Mouse (Mus musculus) layer of hippocampus, adult 11-12 months (tissue): ENCODE results near the gene Ncr1.
"Not testable (repeated sequence)": the region's sequence is repeated elsewhere in the genome, so short reads cannot be mapped to it uniquely, and the experiment has no call there.

Experiments used
- DNase-seq: peaks from one replicate; pipeline ENCODE4 v3.0.0; 2022; ENCODE audit warnings: low spot score

The Ncr1 gene

DNA sequence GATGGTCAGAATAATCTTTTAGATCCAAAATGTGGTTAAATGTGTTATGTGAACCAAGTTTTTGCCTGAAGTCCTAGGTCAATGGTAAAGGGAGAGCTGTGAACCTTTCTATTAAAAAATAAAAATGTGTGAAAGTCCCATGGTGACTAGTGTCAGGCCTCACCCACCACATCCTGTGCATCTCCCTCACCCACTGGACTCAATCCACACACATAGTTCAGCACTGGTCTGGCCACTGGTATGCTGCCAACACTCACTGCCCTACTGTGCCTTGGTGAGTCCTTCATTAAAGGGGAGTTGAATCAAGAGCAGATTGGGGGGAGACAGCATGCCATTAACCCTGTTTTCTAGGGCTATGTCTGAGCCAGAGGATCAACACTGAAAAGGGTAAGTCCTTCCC, at the start of gene Ncr1:
Ncr1 (plus strand) TSS at position 216 of the 400 bp plus-strand sequence.
- no peak for DNase-seq

DNA sequence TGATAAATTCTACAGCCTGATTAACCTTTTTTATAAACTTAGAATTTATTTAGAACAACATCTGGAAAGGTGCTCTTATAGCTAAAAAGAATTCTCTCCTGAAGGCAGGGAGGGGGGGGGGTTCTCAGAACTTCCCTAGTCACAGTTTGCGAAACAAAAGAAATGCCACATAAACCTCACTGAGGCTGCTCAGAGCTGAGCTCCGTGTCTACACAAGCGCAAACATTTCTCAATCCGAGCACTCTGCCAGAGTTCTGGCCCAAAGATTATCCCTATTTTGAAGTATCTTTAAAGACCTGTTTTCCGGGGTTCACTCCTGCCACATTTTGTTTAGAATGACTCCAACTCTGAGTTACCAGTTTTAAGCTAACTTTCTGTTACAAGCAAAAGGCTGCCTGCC, 44.9 kb upstream of the Ncr1 start:
- no peak for DNase-seq

- no peak for DNase-seq
Observed at GRCm38 (mm10) chr7:4297189-4297588, 40.3 kb upstream of the Ncr1 start.

DNA sequence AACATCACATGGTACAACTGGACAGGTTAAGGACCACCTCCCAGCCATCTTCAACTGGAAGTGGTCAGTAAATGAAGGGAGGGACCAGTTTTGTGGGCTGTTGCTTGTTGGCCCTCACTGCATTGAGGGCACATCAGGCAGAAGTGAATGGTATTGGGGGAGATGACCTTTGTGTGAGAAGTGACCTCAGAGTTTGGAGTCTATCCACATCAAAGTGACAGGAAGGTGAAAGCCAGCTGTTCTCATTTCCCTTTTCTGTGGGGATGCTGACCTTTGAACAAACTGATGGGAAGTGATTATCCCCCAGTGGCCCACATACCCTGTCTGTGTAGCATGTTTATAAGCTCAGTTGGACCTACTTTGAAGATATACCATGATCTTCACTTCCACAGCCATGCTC, 37.4 kb upstream of the Ncr1 start:
- DNase-seq: no peak

DNA sequence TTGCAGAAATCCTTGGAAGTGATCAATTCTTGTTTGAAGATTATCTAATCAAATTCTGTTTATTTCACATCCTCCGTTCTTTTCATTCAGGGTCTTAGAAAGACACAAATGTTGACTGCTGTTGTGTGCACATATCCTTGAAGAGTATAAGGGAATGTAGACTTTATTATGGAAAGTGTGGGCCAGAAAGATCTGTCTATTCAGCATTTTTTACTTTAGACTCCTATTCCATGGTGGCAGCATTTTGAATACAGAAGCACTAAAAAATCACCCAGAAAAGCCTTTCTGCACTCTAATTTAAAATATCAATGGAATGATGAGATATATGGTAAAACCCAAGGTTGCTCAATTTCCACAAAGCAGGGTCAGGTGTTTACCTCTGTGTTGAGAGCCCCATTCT, 34.1 kb upstream of the Ncr1 start:
- no peak for DNase-seq

DNA sequence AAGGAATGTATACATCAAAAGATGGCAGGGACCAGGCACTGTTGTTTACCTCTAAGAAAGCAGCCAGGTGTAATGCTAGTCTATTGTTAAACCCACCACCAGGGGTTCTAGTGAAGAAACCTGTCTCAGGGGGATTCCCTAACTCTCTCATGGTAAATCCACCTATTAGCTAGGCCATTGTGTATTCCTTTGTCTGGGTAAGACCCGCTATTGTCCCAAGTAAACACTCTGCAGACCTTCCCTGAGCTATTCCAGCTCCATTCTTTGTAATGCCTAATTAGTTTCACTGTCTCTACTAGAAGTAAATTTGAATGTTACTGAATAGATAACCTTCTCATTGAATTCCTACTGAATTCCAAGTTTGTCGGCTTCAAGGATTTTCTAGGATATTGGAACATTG, 24.4 kb upstream of the Ncr1 start:
- not testable (repeated sequence) for DNase-seq

DNA sequence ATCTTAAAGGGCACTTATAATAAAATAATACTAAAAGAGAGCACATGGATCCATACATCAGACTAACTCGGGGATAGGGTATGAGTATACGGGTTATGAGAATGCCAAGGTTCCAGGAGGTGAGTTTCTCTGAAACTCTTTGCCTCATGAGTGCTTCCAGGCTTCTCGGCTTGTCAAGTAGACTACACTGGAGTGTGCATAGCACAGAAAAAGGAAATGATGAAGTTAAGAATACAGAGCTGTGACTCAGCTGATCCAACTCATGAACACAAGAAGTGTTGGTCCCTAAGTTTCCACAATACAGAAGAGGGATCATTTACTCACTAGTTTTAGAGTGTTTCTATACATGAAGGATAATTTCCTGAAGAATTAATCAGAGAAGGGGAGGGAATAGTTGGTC, 24.0 kb upstream of the Ncr1 start:
- DNase-seq: not testable (repeated sequence)

- no peak for DNase-seq
Observed at GRCm38 (mm10) chr7:4323301-4323700, 14.2 kb upstream of the Ncr1 start.

GRCm38 (mm10) chr7:4373521-4373920, 36.0 kb downstream of the Ncr1 start:
- DNase-seq: no peak
